Mouse (Mus musculus) erythroid progenitor cell, adult 5-6 weeks (primary cell): ENCODE results near the gene Sdhb. TPM values are rescaled to one million over a fixed set of nuclear protein-coding genes. Genes with fewer than 3 reads are reported as not detected.

Experiments used
- ATAC-seq: replicated peaks from 2 replicates; pipeline ENCODE4 v1.8.0; 2016; ENCODE audit warnings: moderate number of reproducible peaks, mild to moderate bottlenecking, moderate TSS enrichment, inconsistent platforms; ENCODE audit not compliant: poor library complexity, low FRiP score, severe bottlenecking
- total RNA-seq, 2 experiments: library from RNA; stranded (forward) in 1 of 2; stranded (reverse) in 1 of 2; fragments of 150-400 nt in 1 of 2; fragments of 186-747, 209-891 nt in 1 of 2; gene quantifications; 2 replicates each; pipeline versions ENCODE4 v1.2.3 to v1.2.4; 2015 to 2017; ENCODE audit warnings: low replicate concordance in 2 of 2

The Sdhb gene
- total RNA-seq, 2 experiments from 2014 or later: 21.6 to 52.0 TPM

GRCm38 (mm10) chr4:140947487-140948440, 13.2 kb upstream of the Sdhb start:
- ATAC-seq: no peak

- ATAC-seq: no peak
These were observed 12.5 kb upstream of the Sdhb start for GRCm38 (mm10) chr4:140948481-140948880.

- ATAC-seq: no peak
These were observed 12.0 kb upstream of the Sdhb start for GRCm38 (mm10) chr4:140949052-140949451.

- ATAC-seq: no peak
These were observed 11.4 kb upstream of the Sdhb start for GRCm38 (mm10) chr4:140949616-140950015.

GRCm38 (mm10) chr4:140950574-140950973, 10.4 kb upstream of the Sdhb start:
- no peak for ATAC-seq

GRCm38 (mm10) chr4:140951861-140952641, 9.0 kb upstream of the Sdhb start:
- no peak for ATAC-seq

GRCm38 (mm10) chr4:140957131-140957702, 3.8 kb upstream of the Sdhb start:
- no peak for ATAC-seq

GRCm38 (mm10) chr4:140957725-140958124, 3.3 kb upstream of the Sdhb start:
- 0 out of 2 replicates have a peak, but pooled peaks have one; percentile 40 for ATAC-seq

- no peak for ATAC-seq
These were observed 2.7 kb upstream of the Sdhb start for GRCm38 (mm10) chr4:140958319-140958718.

GRCm38 (mm10) chr4:140959128-140959679, 1.8 kb upstream of the Sdhb start:
- ATAC-seq: no peak

GRCm38 (mm10) chr4:140959715-140960479, 1.1 kb upstream of the Sdhb start:
- no peak for ATAC-seq

GRCm38 (mm10) chr4:140961467-140962206, 634 bp downstream of the Sdhb start:
- ATAC-seq: peak; percentile 15

- ATAC-seq: no peak
These were observed 1.4 kb downstream of the Sdhb start for GRCm38 (mm10) chr4:140962207-140962909.

GRCm38 (mm10) chr4:140962950-140963349, 1.9 kb downstream of the Sdhb start:
- ATAC-seq: no peak

GRCm38 (mm10) chr4:140963941-140964597, 3.1 kb downstream of the Sdhb start:
- no peak for ATAC-seq

GRCm38 (mm10) chr4:140964620-140965019, 3.6 kb downstream of the Sdhb start:
- peak; percentile 50 for ATAC-seq

GRCm38 (mm10) chr4:140967386-140968159, 6.6 kb downstream of the Sdhb start:
- no peak for ATAC-seq
